Mouse (Mus musculus) midbrain, postnatal 0 days (tissue): ENCODE data around the gene Olfr641. TPM values are rescaled to one million over a fixed set of nuclear protein-coding genes. Genes with fewer than 3 reads are reported as not detected.

Source experiments
- ATAC-seq: fragments of 200-750 bp; cut with Nextera tagmentation; 2 replicates; pipeline ENCODE4 v1.8.0; 2017; ENCODE audit warnings: moderate number of reproducible peaks, mild to moderate bottlenecking, moderate TSS enrichment, moderate library complexity; ENCODE audit not compliant: low FRiP score
- DNase-seq: peaks from one replicate; pipeline ENCODE4 v3.0.0-alpha.2; 2015; ENCODE audit warnings: low spot score
- H3K27ac ChIP-seq: fragments of 300-500 bp; sonication (generic); 2 replicates; pipeline ENCODE4 v1.5.1; 2014; ENCODE audit warnings: low read depth, mild to moderate bottlenecking, low read length, mixed read lengths
- H3K27me3 ChIP-seq: fragments of 300-500 bp; sonication (generic); 2 replicates; pipeline ENCODE4 v1.6.1; 2014; ENCODE audit warnings: low read length, control low read depth, mixed read lengths; ENCODE audit not compliant: insufficient read depth
- H3K36me3 ChIP-seq: fragments of 300-500 bp; sonication (generic); 2 replicates; pipeline ENCODE4 v1.6.1; 2014; ENCODE audit warnings: low read length, control low read depth, mixed read lengths; ENCODE audit not compliant: insufficient read depth
- H3K4me1 ChIP-seq: fragments of 300-500 bp; sonication (generic); 2 replicates; pipeline ENCODE4 v1.6.1; 2014; ENCODE audit warnings: mild to moderate bottlenecking, control low read depth, antibody characterized with exemption, low read length, mixed read lengths; ENCODE audit not compliant: insufficient read depth
- H3K4me2 ChIP-seq: fragments of 300-500 bp; sonication (generic); 2 replicates; pipeline ENCODE4 v1.6.1; 2014; ENCODE audit warnings: low read depth, mild to moderate bottlenecking, low read length, mixed read lengths; ENCODE audit not compliant: poor library complexity, severe bottlenecking
- H3K4me3 ChIP-seq: fragments of 300-500 bp; sonication (generic); 2 replicates; pipeline ENCODE4 v1.5.1; 2014; ENCODE audit warnings: low read depth, mild to moderate bottlenecking, low read length, moderate library complexity
- H3K9ac ChIP-seq: fragments of 300-500 bp; sonication (generic); replicated peaks from 2 replicates; pipeline ENCODE4 v1.6.1; 2014; ENCODE audit warnings: mild to moderate bottlenecking, low read length, moderate library complexity, mixed read lengths; ENCODE audit not compliant: poor library complexity, severe bottlenecking
- H3K9me3 ChIP-seq: fragments of 300-500 bp; sonication (generic); 2 replicates; pipeline ENCODE4 v1.6.1; 2016; ENCODE audit warnings: low read length, control low read depth
- CTCF ChIP-seq: IDR thresholded peaks from 2 replicates; pipeline ENCODE4 v1.5.1; 2016; ENCODE audit warnings: antibody characterized with exemption, mild to moderate bottlenecking
- WGBS: fragments of 180-500 bp; shearing (Covaris S2); extraction: QIAGEN DNeasy Blood & Tissue Kit; methylation state at CpG from one replicate; pipeline ENCODE4 v1.1.7; 2014; 5-methylcytosine and 5-hydroxymethylcytosine counted together
- polyA plus RNA-seq: library from polyadenylated mRNA; unstranded; fragments of >200 nt; fragmentation: Nextera tagmentation; extraction: Ambion mirVana; gene quantifications from 2 replicates; pipeline ENCODE4 v1.2.1, GENCODE M21; 2015
- total RNA-seq: library from RNA; depleted of rRNA; stranded (reverse); fragments of >200 nt; gene quantifications from 2 replicates; pipeline ENCODE4 v1.2.3, GENCODE M21; 2014; rRNA removed

Gene Olfr641
- total RNA-seq (not detected in 2 replicates), polyA plus RNA-seq (not detected in 2 replicates)

DNA sequence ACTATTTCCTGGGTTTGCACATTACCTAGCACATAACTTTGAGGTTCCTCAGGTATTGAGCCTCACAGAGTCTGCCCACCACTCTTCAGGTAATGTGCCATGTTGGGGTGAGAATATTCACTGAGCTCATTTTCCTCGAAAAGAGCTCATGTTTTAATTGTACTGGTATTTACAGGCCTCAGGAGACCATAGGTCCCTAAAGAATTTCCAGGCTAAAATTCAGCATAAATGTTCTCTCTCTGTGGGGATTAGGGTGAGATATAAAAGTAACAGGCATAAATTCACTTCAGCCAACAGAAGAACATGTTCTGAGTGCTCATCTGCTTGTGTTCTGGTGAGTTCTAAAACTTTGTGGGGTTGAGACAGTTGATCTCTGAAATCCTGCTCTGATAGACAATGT lies at the start of gene Olfr641:
Gene Olfr641, plus strand, starts transcription at position 301 of the 400 bp plus-strand sequence.
- Histone ChIP-seq H3K4me3 (no peak within 1 kb of the TSS), H3K4me1 (no peaks in the 10 kb centered on the region), H3K36me3 (no peaks in the 10 kb centered on the region), H3K9ac (no peak within 1 kb of the TSS), H3K9me3 (no peaks in the 10 kb centered on the region), H3K27me3 (no peaks in the 10 kb centered on the region), H3K27ac (no peak within 1 kb of the TSS), H3K4me2 (no peak within 1 kb of the TSS)
- WGBS = 63% methylated on average over 1 of the region's 1 CpGs
- ATAC-seq = no peak
- no peak for DNase-seq
- TF ChIP-seq CTCF = no peak

- H3K9me3 ChIP-seq = no peaks in the 10 kb centered on the region
- H3K9ac ChIP-seq = no peak within 1 kb of the TSS
- no peak for DNase-seq
- no peak for ATAC-seq
- H3K27ac ChIP-seq = no peak within 1 kb of the TSS
- H3K4me1 ChIP-seq = no peaks in the 10 kb centered on the region
- no peak within 1 kb of the TSS for H3K4me3 ChIP-seq
- H3K4me2 ChIP-seq = no peak within 1 kb of the TSS
- TF ChIP-seq CTCF = no peak
- H3K36me3 ChIP-seq = no peaks in the 10 kb centered on the region
- H3K27me3 ChIP-seq = no peaks in the 10 kb centered on the region
Observed at GRCm38 (mm10) chr7:103998446-103998845, 36.8 kb upstream of the Olfr641 start, which contains the start of gene Olfr638. TSS of gene Olfr638 (plus strand) at chr7:103998746.

DNA sequence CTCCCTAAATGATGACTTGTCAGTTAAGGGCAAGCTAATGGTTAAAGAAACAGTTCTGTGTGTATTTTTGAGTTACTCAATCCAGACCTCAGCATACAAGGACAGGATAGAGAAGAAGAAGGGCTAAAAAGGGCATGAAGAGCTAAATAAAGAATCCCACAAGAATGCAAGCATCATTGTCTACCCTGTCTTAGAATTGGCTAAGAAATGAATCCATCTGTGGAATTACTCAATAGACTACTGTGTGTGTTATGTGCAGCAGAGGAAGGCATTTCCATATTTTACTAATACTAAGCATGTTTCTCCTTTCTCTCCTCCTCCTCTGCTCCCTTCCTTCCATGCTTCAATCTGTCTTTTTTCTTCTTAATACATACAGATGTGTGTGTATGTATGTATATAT lies 36.1 kb upstream of the Olfr641 start:
- H3K27me3 ChIP-seq = no peaks in the 10 kb centered on the region
- no peaks in the 10 kb centered on the region for H3K9me3 ChIP-seq
- DNase-seq = no peak
- no peak overlapping the region for H3K4me3 ChIP-seq
- H3K9ac ChIP-seq = no peak overlapping the region
- no peaks in the 10 kb centered on the region for H3K4me1 ChIP-seq
- H3K4me2 ChIP-seq = no peak overlapping the region
- no peak for TF ChIP-seq CTCF
- no peak for ATAC-seq
- no peak overlapping the region for H3K27ac ChIP-seq
- no peaks in the 10 kb centered on the region for H3K36me3 ChIP-seq

GRCm38 (mm10) chr7:104017203-104017602 lies 18.0 kb upstream of the Olfr641 start, which contains the start of gene Olfr639:
TSS of gene Olfr639 (minus strand) at chr7:104017303.
- Histone ChIP-seq H3K36me3 (no peaks in the 10 kb centered on the region), H3K9me3 (no peaks in the 10 kb centered on the region), H3K4me2 (no peak within 1 kb of the TSS), H3K27ac (no peak within 1 kb of the TSS), H3K4me1 (no peaks in the 10 kb centered on the region), H3K4me3 (no peak within 1 kb of the TSS), H3K9ac (no peak within 1 kb of the TSS), H3K27me3 (no peaks in the 10 kb centered on the region)
- no peak for TF ChIP-seq CTCF
- DNase-seq = no peak
- ATAC-seq = no peak

GRCm38 (mm10) chr7:104018953-104019352 lies 16.3 kb upstream of the Olfr641 start:
- no peaks in the 10 kb centered on the region for H3K4me1 ChIP-seq
- no peaks in the 10 kb centered on the region for H3K36me3 ChIP-seq
- ATAC-seq (no peak), DNase-seq (no peak)
- H3K9ac ChIP-seq = no peak overlapping the region
- no peak for TF ChIP-seq CTCF
- H3K9me3 ChIP-seq = no peaks in the 10 kb centered on the region
- no peaks in the 10 kb centered on the region for H3K27me3 ChIP-seq
- H3K4me3 ChIP-seq = no peak overlapping the region
- no peak overlapping the region for H3K27ac ChIP-seq
- 96% methylated on average over 1 of the region's 1 CpGs for WGBS
- no peak overlapping the region for H3K4me2 ChIP-seq

- ATAC-seq = no peak
- TF ChIP-seq CTCF = no peak
- Histone ChIP-seq H3K36me3 (no peaks in the 10 kb centered on the region), H3K4me1 (no peaks in the 10 kb centered on the region), H3K4me2 (no peak overlapping the region), H3K27me3 (no peaks in the 10 kb centered on the region), H3K27ac (no peak overlapping the region), H3K9me3 (no peaks in the 10 kb centered on the region), H3K9ac (no peak overlapping the region), H3K4me3 (no peak overlapping the region)
- no peak for DNase-seq
- WGBS = 90% methylated on average over 6 of the region's 6 CpGs
Observed at GRCm38 (mm10) chr7:104021651-104022050, 13.6 kb upstream of the Olfr641 start.
